Mouse (Mus musculus) bone marrow macrophage, adult 2 months (primary cell): ENCODE data around the gene Vps13a. TPM values are rescaled to one million over a fixed set of nuclear protein-coding genes. Genes with fewer than 3 reads are reported as not detected.

Experiments used
- H3K27ac ChIP-seq: 2 replicates; pipeline ENCODE4 v1.5.1; 2012; ENCODE audit warnings: low read depth, low read length; ENCODE audit not compliant: insufficient read depth
- H3K4me1 ChIP-seq: 2 replicates; pipeline ENCODE4 v1.6.1; 2012; ENCODE audit warnings: low read length; ENCODE audit not compliant: control insufficient read depth, insufficient read depth
- H3K4me3 ChIP-seq: 2 replicates; pipeline ENCODE4 v1.5.1; 2012; ENCODE audit warnings: mild to moderate bottlenecking, low read length, moderate library complexity; ENCODE audit not compliant: insufficient read depth
- CTCF ChIP-seq: IDR thresholded peaks from 2 replicates; pipeline ENCODE4 v1.5.1; 2012; ENCODE audit warnings: low read depth, mild to moderate bottlenecking, low read length, moderate library complexity
- POLR2A ChIP-seq: IDR thresholded peaks from 2 replicates; pipeline ENCODE4 v1.6.1; 2012; ENCODE audit warnings: mild to moderate bottlenecking, low read depth, low read length, borderline replicate concordance
- polyA plus RNA-seq: library from polyadenylated mRNA; stranded (reverse); fragments of >200 nt; gene quantifications from 2 replicates; pipeline ENCODE4 v1.2.4, GENCODE M21; 2012; ENCODE audit not compliant: missing spikeins, insufficient read depth, insufficient read length

The Vps13a gene
- polyA plus RNA-seq, 1 experiment = 24.6 TPM

GRCm38 (mm10) chr19:16625610-16626395 is 154.9 kb downstream of the Vps13a start:
- Histone ChIP-seq H3K4me3 (no peak overlapping the region), H3K27ac (no peak overlapping the region), H3K4me1 (no peaks in the 10 kb centered on the region)
- TF ChIP-seq POLR2A (no peak), CTCF (no peak)

DNA sequence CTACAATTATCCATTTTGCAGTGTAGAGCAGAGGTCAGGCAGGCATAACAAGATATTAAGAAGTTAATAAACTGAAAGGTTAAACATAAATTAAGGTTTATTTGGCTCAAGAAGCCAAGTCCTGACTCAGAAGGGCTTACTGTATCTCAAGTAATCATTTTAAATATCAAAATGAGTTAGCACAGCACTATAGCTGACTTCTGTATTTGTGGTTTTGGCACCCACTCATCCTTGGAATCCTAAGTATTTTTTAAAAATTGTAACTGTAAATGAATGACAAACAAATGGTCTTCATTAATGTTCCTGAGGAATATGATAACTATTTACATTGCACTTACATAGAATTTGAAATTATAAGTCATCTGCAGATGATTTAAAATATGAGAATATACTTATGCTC is 155.7 kb downstream of the Vps13a start:
- Histone ChIP-seq H3K4me3 (no peak overlapping the region), H3K4me1 (no peaks in the 10 kb centered on the region), H3K27ac (no peak overlapping the region)
- TF ChIP-seq CTCF = no peak
- TF ChIP-seq POLR2A = no peak

DNA sequence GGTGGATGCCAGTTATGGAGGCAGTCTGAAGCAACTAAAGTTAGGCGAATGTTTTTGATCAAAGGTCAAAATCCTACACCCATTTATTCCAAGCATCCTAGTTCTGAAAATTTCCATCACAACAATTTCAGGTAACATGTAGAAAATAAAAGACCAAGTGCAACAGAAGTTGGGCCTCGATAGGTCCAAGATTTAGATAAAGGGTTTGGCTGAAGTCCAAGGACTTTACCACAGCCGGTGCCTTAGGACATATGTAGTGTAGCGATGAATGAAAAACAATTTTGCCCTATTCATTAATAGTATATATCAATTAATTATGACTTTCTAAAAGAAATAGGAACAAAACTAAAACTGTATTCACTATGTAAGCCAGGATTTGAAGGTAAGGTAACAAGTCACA is 157.6 kb downstream of the Vps13a start:
- peaks cover 3% of the 10 kb centered on the region; the same call in 1 of the 2 replicates for H3K4me1 ChIP-seq
- H3K4me3 ChIP-seq = no peak overlapping the region
- TF ChIP-seq CTCF (no peak), POLR2A (no peak)
- H3K27ac ChIP-seq = no peak overlapping the region

DNA sequence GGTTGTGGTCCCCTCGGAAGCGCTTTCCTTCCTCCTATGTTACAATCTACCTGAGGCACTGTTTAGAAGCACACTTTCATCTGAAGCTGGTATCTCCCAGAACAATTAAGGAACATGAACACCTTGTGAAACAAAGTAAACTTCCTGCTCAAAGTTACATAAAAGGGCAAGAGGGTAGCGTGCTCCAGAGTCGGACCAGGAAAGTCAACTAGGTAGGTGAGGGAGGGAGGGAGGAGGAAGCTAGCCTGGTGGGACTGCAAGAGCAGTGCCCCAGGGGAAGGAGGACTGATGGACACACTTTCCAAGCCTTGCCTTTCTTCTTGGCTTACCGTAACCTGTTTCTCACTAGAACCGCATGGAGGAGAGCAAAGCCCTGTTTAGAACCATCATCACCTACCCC is 173.1 kb downstream of the Vps13a start:
- no peak overlapping the region for H3K4me3 ChIP-seq
- no peaks in the 10 kb centered on the region for H3K4me1 ChIP-seq
- TF ChIP-seq POLR2A (no peak), CTCF (no peak)
- H3K27ac ChIP-seq = no peak overlapping the region

DNA sequence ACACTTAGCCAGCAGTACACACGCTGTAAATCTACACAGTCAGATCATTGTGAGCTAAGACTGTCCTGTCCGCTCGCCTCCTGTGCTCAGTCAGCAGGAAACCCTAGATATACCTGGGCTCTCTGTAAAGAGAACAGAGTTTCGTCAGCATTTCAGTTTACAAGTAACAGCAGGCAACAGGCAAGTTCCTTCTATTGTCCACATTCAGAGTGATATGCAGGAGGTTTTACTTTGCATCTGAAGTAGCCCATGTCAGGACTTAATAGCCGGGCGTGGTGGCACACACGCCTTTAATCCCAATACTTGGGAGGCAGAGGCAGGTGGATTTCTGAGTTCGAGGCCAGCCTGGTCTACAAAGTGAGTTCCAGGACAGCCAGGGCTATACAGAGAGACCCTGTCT is 178.7 kb downstream of the Vps13a start:
- no peak for TF ChIP-seq POLR2A
- no peak for TF ChIP-seq CTCF
- no peak overlapping the region for H3K4me3 ChIP-seq
- no peaks in the 10 kb centered on the region for H3K4me1 ChIP-seq
- no peak overlapping the region for H3K27ac ChIP-seq

DNA sequence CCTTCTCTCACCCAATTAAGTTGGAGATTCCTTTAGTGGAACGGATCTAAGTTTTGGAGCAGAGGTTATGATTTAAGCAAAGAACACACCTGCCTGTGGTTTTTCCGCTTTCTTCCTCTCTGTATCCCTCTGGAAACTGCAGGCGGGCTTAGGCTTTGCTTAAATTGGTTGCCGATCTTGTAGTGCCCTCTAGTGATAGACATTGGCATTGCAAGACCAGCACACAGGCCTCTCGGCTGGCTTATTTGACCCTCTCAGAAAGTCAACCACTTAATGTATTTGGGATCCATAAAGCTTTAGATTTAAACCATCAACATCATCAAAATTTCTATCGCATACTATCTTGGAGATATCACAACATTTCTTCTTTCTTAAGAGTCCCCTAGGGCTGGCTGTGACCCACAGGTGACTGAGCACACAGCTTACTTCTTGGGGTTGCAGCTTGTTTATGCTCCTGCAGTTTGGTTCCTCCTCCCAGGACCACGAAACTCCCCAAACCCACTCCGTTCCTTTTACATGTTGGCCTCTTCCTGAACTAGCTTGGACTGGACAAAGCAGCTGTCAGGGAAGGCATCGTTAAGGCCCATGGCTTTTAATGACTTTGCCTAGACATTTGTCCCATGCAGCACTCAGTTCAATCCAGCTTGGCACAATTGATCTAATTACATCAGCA is 181.3 kb downstream of the Vps13a start:
- TF ChIP-seq CTCF = peak; percentile 90
- no peak for TF ChIP-seq POLR2A
- no peak overlapping the region for H3K27ac ChIP-seq
- no peaks in the 10 kb centered on the region for H3K4me1 ChIP-seq
- no peak overlapping the region for H3K4me3 ChIP-seq

- H3K4me3 ChIP-seq = no peak overlapping the region
- H3K4me1 ChIP-seq = no peaks in the 10 kb centered on the region
- no peak for TF ChIP-seq POLR2A
- no peak for TF ChIP-seq CTCF
- H3K27ac ChIP-seq = no peak overlapping the region
Measured at GRCm38 (mm10) chr19:16598653-16599297, 182.0 kb downstream of the Vps13a start.

GRCm38 (mm10) chr19:16597216-16597615 is 183.5 kb downstream of the Vps13a start:
- Histone ChIP-seq H3K4me1 (no peaks in the 10 kb centered on the region), H3K27ac (no peak overlapping the region), H3K4me3 (no peak overlapping the region)
- TF ChIP-seq CTCF = no peak
- no peak for TF ChIP-seq POLR2A

- Histone ChIP-seq H3K27ac (no peak overlapping the region), H3K4me1 (no peaks in the 10 kb centered on the region), H3K4me3 (no peak overlapping the region)
- no peak for TF ChIP-seq CTCF
Measured at GRCm38 (mm10) chr19:16593975-16594317, 186.8 kb downstream of the Vps13a start.

- no peaks in the 10 kb centered on the region for H3K4me1 ChIP-seq
- H3K27ac ChIP-seq = no peak overlapping the region
- TF ChIP-seq CTCF = no peak
- no peak for TF ChIP-seq POLR2A
- no peak overlapping the region for H3K4me3 ChIP-seq
Measured at GRCm38 (mm10) chr19:16593256-16593974, 187.3 kb downstream of the Vps13a start.
